Mouse (Mus musculus): ENCODE results near the gene Fgfr2.

Fgfr2 gene

DNA sequence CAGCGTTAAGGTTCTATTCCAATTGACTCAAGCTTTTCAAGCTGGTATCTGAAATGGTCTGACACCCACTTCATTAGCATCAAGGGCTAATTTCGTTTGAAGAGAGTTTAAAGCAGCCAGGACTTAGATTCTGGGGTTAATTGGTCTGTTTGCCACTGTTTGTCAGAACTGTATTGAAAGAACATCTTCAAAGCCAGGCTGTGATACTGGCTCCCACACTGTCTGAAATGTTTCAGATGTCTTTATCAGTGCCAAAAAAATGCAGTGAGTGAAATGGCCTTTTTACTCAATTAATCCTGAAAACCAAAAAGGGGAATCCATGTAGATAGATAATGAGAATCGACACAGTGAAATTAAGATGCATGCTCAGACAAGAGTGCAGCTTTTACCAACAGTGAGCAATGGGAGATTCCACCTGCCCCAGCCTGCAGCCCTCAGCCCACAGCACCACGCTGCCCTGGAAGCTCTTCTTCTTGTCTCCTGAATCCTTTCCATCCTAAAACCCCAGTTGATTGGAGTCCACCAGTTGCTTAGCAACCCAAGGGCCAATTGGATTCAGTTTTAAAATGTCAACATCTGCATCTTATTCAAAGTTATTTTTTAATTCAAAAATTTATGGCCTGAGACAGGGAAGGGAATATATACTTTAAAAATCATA is 3005.6 kb downstream of the Fgfr2 start:
- no peak for DNase-seq (ENCODE audit: low spot score)

DNA sequence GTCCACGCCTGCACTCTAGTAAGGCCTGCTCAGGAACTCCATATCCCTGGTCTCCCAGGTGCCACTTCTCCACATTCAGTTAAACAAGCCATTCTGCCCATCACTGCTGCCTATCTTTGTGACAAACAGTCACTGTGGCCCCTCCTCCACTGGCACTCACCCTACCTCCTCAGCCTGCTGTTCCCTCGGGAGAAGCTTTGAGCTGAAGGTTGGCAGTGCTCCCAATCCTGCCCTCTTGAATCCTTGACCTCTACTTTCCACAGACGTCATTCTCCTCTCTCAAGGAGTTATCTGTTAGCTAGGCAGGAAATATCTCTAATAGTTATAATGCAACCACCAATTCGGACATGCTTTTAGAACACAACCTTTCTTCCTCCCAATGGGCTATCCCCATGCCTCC is 3008.7 kb downstream of the Fgfr2 start:
- no peak for DNase-seq (ENCODE audit: low spot score)

Data from ovary, postnatal 14 days (tissue).